Mouse (Mus musculus): Measurements from ENCODE around the gene Tmem184a.

DNA sequence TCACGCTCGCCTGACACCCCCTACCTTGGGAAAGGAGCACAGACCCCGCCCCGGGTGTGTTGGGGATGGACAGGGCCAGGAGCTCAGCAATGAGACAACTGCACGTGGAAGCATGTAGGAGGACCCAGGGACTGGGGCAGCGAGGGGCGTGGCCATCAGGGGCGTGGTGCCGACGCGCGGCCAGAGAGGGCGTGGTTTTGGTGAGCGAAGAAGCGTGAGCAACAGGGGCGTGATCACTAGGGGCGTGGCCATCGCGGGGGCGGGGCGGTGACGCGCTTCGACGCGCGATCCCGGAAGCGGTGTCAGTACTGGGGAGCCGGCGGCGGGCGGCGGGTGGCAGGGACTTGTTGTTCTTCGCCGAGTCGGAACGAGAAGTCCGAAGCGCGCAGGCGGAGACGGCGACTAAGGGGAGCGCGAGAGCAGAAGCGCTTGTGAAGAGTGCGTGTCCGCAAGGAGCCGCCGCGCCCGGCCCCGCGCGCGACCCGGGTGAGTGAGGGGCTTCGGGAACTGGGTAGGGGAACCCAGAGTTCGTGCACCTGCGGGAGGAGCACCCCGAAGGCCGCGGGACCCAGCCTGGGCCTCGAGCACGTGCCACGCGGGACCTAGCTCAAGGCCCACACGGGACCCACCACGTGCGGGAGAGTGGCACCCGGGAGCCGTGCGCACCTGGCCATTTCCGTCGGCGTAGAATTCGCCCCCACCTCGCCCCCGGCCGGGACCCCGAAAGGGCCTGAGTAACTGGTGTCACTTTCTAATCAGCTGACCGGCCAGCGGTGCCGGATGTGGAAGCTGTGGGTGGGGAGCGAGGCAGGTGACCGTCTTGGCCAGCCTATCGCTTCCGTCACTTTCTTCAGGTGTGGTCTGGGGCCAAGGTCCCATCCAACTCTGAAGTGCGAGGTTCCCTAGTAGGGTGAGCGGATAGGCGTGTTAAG is 28.2 kb downstream of the Tmem184a start, which contains the start of gene Mafk:
- TF ChIP-seq POLR2A (IDR thresholded peaks at IDR 0.05; ENCODE audit: borderline replicate concordance, extremely low read depth, low read depth, low read length) (peak; percentile 96), CTCF (IDR thresholded peaks at IDR 0.05; ENCODE audit: insufficient read depth, low read length) (no peak)
